Mouse (Mus musculus): ENCODE measurements at regions not wholly inside any gene's neighbourhood (a gene's known extent, or its start where the extent isn't known, plus 50 kb on each side); places are given as distances from the start of the nearest gene placed in this dataset.

GRCm38 (mm10) chr3:29806046-29806445 is 724.2 kb downstream of the Egfem1 start:
- no peak for TF ChIP-seq CTCF (conservative IDR thresholded peaks at IDR 0.05)
- H3K4me3 ChIP-seq, result no peak overlapping the region
- H3K27ac ChIP-seq, result no peak overlapping the region
- DNase-seq (ENCODE audit: low spot score in 2 of 2), result no peak

- no peak for TF ChIP-seq CTCF (conservative IDR thresholded peaks at IDR 0.05)
- no peak for DNase-seq (ENCODE audit: low spot score in 2 of 2)
- H3K27ac ChIP-seq, result no peak overlapping the region
- H3K4me3 ChIP-seq, result no peak overlapping the region
Observed at GRCm38 (mm10) chr3:29803456-29803855, 721.6 kb downstream of the Egfem1 start.

GRCm38 (mm10) chr3:29801081-29801480 is 719.3 kb downstream of the Egfem1 start:
- Histone ChIP-seq H3K4me3 (no peak overlapping the region), H3K27ac (no peak overlapping the region)
- DNase-seq (ENCODE audit: low spot score in 2 of 2), result no peak
- no peak for TF ChIP-seq CTCF (conservative IDR thresholded peaks at IDR 0.05)

- DNase-seq (ENCODE audit: low spot score in 2 of 2), result no peak
- H3K27ac ChIP-seq, result no peak overlapping the region
- TF ChIP-seq CTCF (conservative IDR thresholded peaks at IDR 0.05), result no peak
- H3K4me3 ChIP-seq, result no peak overlapping the region
Observed at GRCm38 (mm10) chr3:29774365-29774764, 692.5 kb downstream of the Egfem1 start.

- no peak overlapping the region for H3K27ac ChIP-seq
- TF ChIP-seq CTCF (conservative IDR thresholded peaks at IDR 0.05), result no peak
- H3K4me3 ChIP-seq, result no peak overlapping the region
- no peak for DNase-seq (ENCODE audit: low spot score in 2 of 2)
Observed at GRCm38 (mm10) chr3:29771194-29771593, 689.4 kb downstream of the Egfem1 start.

GRCm38 (mm10) chr3:29768592-29768991 is 686.8 kb downstream of the Egfem1 start:
- H3K27ac ChIP-seq, result no peak overlapping the region
- TF ChIP-seq CTCF (conservative IDR thresholded peaks at IDR 0.05), result no peak
- DNase-seq (ENCODE audit: low spot score in 2 of 2), result no peak
- H3K4me3 ChIP-seq, result no peak overlapping the region

GRCm38 (mm10) chr3:29764021-29764420 is 682.2 kb downstream of the Egfem1 start:
- no peak for DNase-seq (ENCODE audit: low spot score in 2 of 2)
- Histone ChIP-seq H3K4me3 (no peak overlapping the region), H3K27ac (no peak overlapping the region)
- no peak for TF ChIP-seq CTCF (conservative IDR thresholded peaks at IDR 0.05)

GRCm38 (mm10) chr3:29757821-29758494 is 676.1 kb downstream of the Egfem1 start:
- DNase-seq (ENCODE audit: low spot score in 2 of 2), result no peak
- H3K27ac ChIP-seq, result no peak overlapping the region
- no peak for TF ChIP-seq CTCF (conservative IDR thresholded peaks at IDR 0.05)
- H3K4me3 ChIP-seq, result no peak overlapping the region

All from layer of hippocampus, adult 2 months (tissue).